Mouse (Mus musculus): ENCODE data around the gene Top1. TPM values are rescaled to one million over a fixed set of nuclear protein-coding genes. Genes with fewer than 3 reads are reported as not detected.

Gene Top1
- total and polyA plus RNA-seq, 3 experiments = 89.8 to 312 (median 91.3) TPM

DNA sequence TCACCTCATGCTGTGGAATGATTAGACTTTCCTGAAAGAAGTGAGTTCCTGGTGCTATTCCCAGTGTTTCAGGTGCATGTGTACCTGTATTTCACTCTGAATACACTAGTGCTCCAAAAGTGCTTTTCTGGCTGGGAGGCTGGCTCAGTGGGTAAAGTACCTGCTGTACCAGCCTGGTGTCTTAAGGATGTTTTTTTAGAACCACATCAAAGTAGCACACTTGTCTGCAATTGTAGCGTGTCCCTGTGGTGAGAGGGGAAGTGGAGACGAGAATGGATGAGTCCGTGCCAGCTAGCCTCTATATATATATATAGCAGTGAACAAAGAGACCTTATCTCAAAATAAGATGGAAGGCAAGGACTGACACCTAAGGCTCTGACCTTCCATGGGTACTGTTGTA is 55.9 kb downstream of the Top1 start:
- Histone ChIP-seq H3K9me3 (replicated peaks; ENCODE audit: low read length) (no peaks in the 10 kb centered on the region), H3K27me3 (replicated peaks) (no peaks in the 10 kb centered on the region), H3K27ac (ENCODE audit: insufficient read depth, low read depth) (no peak overlapping the region), H3K79me2 (replicated peaks; ENCODE audit: control insufficient read depth, extremely low read depth, insufficient read depth, poor library complexity, severe bottlenecking) (peaks cover 11% of the 10 kb centered on the region), H3K4me2 (ENCODE audit: insufficient read depth, low read depth, poor library complexity, severe bottlenecking) (no peak overlapping the region), H3K4me3 (replicated peaks in 1 of 3; ENCODE audit: low read depth in 2 of 3, low read length in 2 of 3, poor library complexity in 1 of 3) (no peak overlapping the region), H3K36me3 (replicated peaks in 1 of 2; ENCODE audit: control insufficient read depth in 1 of 2, insufficient read depth in 1 of 2, low read length in 1 of 2) (peaks cover 42 to 88% of the 10 kb centered on the region in 2 experiments), H3K9ac (ENCODE audit: insufficient read depth, low read depth) (no peak overlapping the region), H3K4me1 (ENCODE audit: control insufficient read depth in 1 of 2, insufficient read depth in 2 of 2) (peaks cover 0 to 4% of the 10 kb centered on the region in 2 experiments; a peak in 1 of 4 replicates)
- TF ChIP-seq NELFE (IDR thresholded peaks at IDR 0.05; ENCODE audit: low read depth, low read length) = no peak
- no peak for TF ChIP-seq GABPA (IDR thresholded peaks at IDR 0.05; ENCODE audit: insufficient replicate concordance, low read depth, low read length)
- TF ChIP-seq MEF2A (IDR thresholded peaks at IDR 0.05; ENCODE audit: borderline replicate concordance, low read depth, low read length) = no peak
- no peak for TF ChIP-seq EP300 (IDR thresholded peaks at IDR 0.05; ENCODE audit: low read length)
- TF ChIP-seq TCF12 (IDR thresholded peaks at IDR 0.05; ENCODE audit: low read depth, low read length) = no peak
- no peak for TF ChIP-seq NRF1 (IDR thresholded peaks at IDR 0.05; ENCODE audit: low read depth, low read length)
- no peak for TF ChIP-seq ZKSCAN1 (IDR thresholded peaks at IDR 0.05; ENCODE audit: borderline replicate concordance, low read depth, low read length)
- no peak for TF ChIP-seq MAX (IDR thresholded peaks at IDR 0.05; ENCODE audit: low read length)
- no peak for TF ChIP-seq ETS1 (conservative IDR thresholded peaks at IDR 0.05; ENCODE audit: low read depth, low read length)
- TF ChIP-seq E2F4 (IDR thresholded peaks at IDR 0.05; ENCODE audit: insufficient replicate concordance, low read depth, low read length) = no peak
- no peak for TF ChIP-seq PAX5 (IDR thresholded peaks at IDR 0.05; ENCODE audit: low read length)
- no peak for TF ChIP-seq TBP (conservative IDR thresholded peaks at IDR 0.05; ENCODE audit: low read depth, low read length)
- no peak for TF ChIP-seq MXI1 (IDR thresholded peaks at IDR 0.05; ENCODE audit: low read depth, low read length)
- no peak for TF ChIP-seq POLR2AphosphoS2 (IDR thresholded peaks at IDR 0.05; ENCODE audit: low read depth, low read length)
- TF ChIP-seq POLR2A (IDR thresholded peaks at IDR 0.05; ENCODE audit: low read depth, low read length) = no peak
- no peak for TF ChIP-seq CHD1 (IDR thresholded peaks at IDR 0.05; ENCODE audit: low read depth, low read length)
- TF ChIP-seq MAFK (IDR thresholded peaks at IDR 0.05; ENCODE audit: insufficient replicate concordance, low read length) = no peak
- TF ChIP-seq HCFC1 (IDR thresholded peaks at IDR 0.05; ENCODE audit: low read depth, low read length) = no peak
- TF ChIP-seq MYC (IDR thresholded peaks at IDR 0.05; ENCODE audit: low read depth, low read length) = no peak
- in situ Hi-C loops (cut with MboI; ENCODE audit: low pct_ligation_motif_present, low pct_unique_long_range_greater_than_20kb, low sequenced_read_pairs) = no loop called here
- DNase-seq (ENCODE audit: extremely low read depth) = no peak
- dilution Hi-C loops (cut with MboI; ENCODE audit: extremely low pct_ligation_motif_present, extremely low pct_unique_long_range_greater_than_20kb, low sequenced_read_pairs) = no loop called here

DNA sequence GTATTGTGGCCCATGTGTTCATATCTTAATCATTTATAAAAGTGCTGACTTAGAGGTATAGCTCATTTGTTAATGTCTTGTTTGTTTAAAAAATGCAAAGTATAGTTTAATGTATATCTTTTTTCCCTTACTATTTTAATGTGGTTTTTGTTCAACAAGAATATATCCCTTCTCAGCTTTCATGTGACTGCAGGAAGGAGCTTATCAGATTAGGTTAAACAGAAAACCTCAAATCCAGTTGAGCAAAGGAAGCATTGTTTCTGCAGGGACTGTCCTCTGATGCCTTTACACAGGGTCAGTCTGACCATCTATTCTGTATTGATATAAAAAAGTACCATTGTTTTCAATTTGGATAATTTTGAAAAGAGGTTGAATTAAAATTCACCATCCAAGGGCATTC is 57.1 kb downstream of the Top1 start:
- Histone ChIP-seq H3K36me3 (replicated peaks in 1 of 2; ENCODE audit: control insufficient read depth in 1 of 2, insufficient read depth in 1 of 2, low read length in 1 of 2) (peaks cover 49 to 91% of the 10 kb centered on the region in 2 experiments), H3K27me3 (replicated peaks) (no peaks in the 10 kb centered on the region), H3K79me2 (replicated peaks; ENCODE audit: control insufficient read depth, extremely low read depth, insufficient read depth, poor library complexity, severe bottlenecking) (peaks cover 9% of the 10 kb centered on the region), H3K9me3 (replicated peaks; ENCODE audit: low read length) (no peaks in the 10 kb centered on the region), H3K9ac (ENCODE audit: insufficient read depth, low read depth) (no peak overlapping the region), H3K4me1 (ENCODE audit: control insufficient read depth in 1 of 2, insufficient read depth in 2 of 2) (peaks cover 0 to 4% of the 10 kb centered on the region in 2 experiments; a peak in 1 of 4 replicates), H3K27ac (ENCODE audit: insufficient read depth, low read depth) (no peak overlapping the region), H3K4me3 (replicated peaks in 1 of 3; ENCODE audit: low read depth in 2 of 3, low read length in 2 of 3, poor library complexity in 1 of 3) (no peak overlapping the region), H3K4me2 (ENCODE audit: insufficient read depth, low read depth, poor library complexity, severe bottlenecking) (no peak overlapping the region)
- no peak for DNase-seq (ENCODE audit: extremely low read depth)
- TF ChIP-seq E2F4 (IDR thresholded peaks at IDR 0.05; ENCODE audit: insufficient replicate concordance, low read depth, low read length) (no peak), NELFE (IDR thresholded peaks at IDR 0.05; ENCODE audit: low read depth, low read length) (no peak), TCF12 (IDR thresholded peaks at IDR 0.05; ENCODE audit: low read depth, low read length) (no peak), ZMIZ1 (IDR thresholded peaks at IDR 0.05; ENCODE audit: low read depth, low read length) (no peak), NRF1 (IDR thresholded peaks at IDR 0.05; ENCODE audit: low read depth, low read length) (no peak), MAFK (IDR thresholded peaks at IDR 0.05; ENCODE audit: insufficient replicate concordance, low read length) (no peak), CHD2 (IDR thresholded peaks at IDR 0.05; ENCODE audit: low read length) (no peak), JUND (conservative IDR thresholded peaks at IDR 0.05; ENCODE audit: low read depth, low read length) (no peak), CTCF (conservative IDR thresholded peaks at IDR 0.05 in 1 of 2, IDR thresholded peaks at IDR 0.05 in 1 of 2; ENCODE audit: low read depth in 2 of 2, low read length in 2 of 2) (no peak), SMC3 (IDR thresholded peaks at IDR 0.05; ENCODE audit: low read depth, low read length) (no peak)
- dilution Hi-C loops (cut with MboI; ENCODE audit: extremely low pct_ligation_motif_present, extremely low pct_unique_long_range_greater_than_20kb, low sequenced_read_pairs) = no loop called here
- in situ Hi-C loops (cut with MboI; ENCODE audit: low pct_ligation_motif_present, low pct_unique_long_range_greater_than_20kb, low sequenced_read_pairs) = no loop called here

All from CH12.LX (cell line).